Mouse (Mus musculus) CH12.LX (cell line): ENCODE results near the gene Fcgr4. TPM values are rescaled to one million over a fixed set of nuclear protein-coding genes. Genes with fewer than 3 reads are reported as not detected.
"Not testable (repeated sequence)": the region's sequence is repeated elsewhere in the genome, so short reads cannot be mapped to it uniquely, and the experiment has no call there.

ENCODE experiments used
- DNase-seq: peaks from one replicate; pipeline ENCODE4 v3.0.0-alpha.2; 2013; ENCODE audit errors: extremely low read depth
- H3K27ac ChIP-seq: 2 replicates; pipeline ENCODE4 v1.5.1; 2012; ENCODE audit warnings: low read depth, mild to moderate bottlenecking, control low read depth, moderate library complexity; ENCODE audit not compliant: insufficient read depth
- H3K27me3 ChIP-seq: replicated peaks from 2 replicates; pipeline ENCODE3; 2012; ENCODE audit warnings: inconsistent platforms
- H3K36me3 ChIP-seq, 2 experiments: replicated peaks in 1 of 2; 2 replicates each; pipeline versions ENCODE3 to v1.6.1; 2012; ENCODE audit warnings: inconsistent platforms in 1 of 2, low read length in 1 of 2, mild to moderate bottlenecking in 1 of 2, mixed read lengths in 1 of 2, moderate library complexity in 1 of 2; ENCODE audit not compliant: control insufficient read depth in 1 of 2, insufficient read depth in 1 of 2
- H3K4me1 ChIP-seq, 2 experiments: 2 replicates each; pipeline ENCODE4 v1.6.1; 2012; ENCODE audit warnings: inconsistent platforms in 1 of 2, moderate library complexity in 1 of 2; ENCODE audit not compliant: insufficient read depth in 2 of 2, control insufficient read depth in 1 of 2
- H3K4me2 ChIP-seq: 2 replicates; pipeline ENCODE4 v1.6.1; 2012; ENCODE audit warnings: low read depth, mild to moderate bottlenecking, control low read depth; ENCODE audit not compliant: poor library complexity, insufficient read depth, severe bottlenecking
- H3K4me3 ChIP-seq, 3 experiments: fragments of 150-350 bp in 1 of 3; sonication (generic) in 1 of 3; replicated peaks in 1 of 3; 2 replicates each; pipeline versions ENCODE3 to v1.5.1; 2011 to 2012; ENCODE audit warnings: low read depth in 2 of 3, low read length in 2 of 3, mild to moderate bottlenecking in 2 of 3, moderate library complexity in 2 of 3, control low read depth in 1 of 3, improper control_type of control experiment in 1 of 3, inconsistent platforms in 1 of 3, mixed read lengths in 1 of 3; ENCODE audit not compliant: poor library complexity in 1 of 3
- H3K79me2 ChIP-seq: replicated peaks from 2 replicates; pipeline ENCODE4 v1.6.1; 2012; ENCODE audit warnings: mild to moderate bottlenecking, moderate library complexity; ENCODE audit not compliant: control insufficient read depth, poor library complexity, insufficient read depth, severe bottlenecking; ENCODE audit errors: extremely low read depth
- H3K9ac ChIP-seq: 2 replicates; pipeline ENCODE4 v1.6.1; 2012; ENCODE audit warnings: low read depth, mild to moderate bottlenecking, control low read depth, moderate library complexity; ENCODE audit not compliant: insufficient read depth
- H3K9me3 ChIP-seq: replicated peaks from 2 replicates; pipeline ENCODE3; 2012; ENCODE audit warnings: low read length, inconsistent platforms, mixed read lengths
- dilution Hi-C: fragments of 300-500 bp; cut with MboI; formaldehyde crosslinking; loops from 2 replicates; pipeline ENCODE4 v1.14.3; 2020; ENCODE audit warnings: low sequenced_read_pairs; ENCODE audit not compliant: extremely low pct_unique_long_range_greater_than_20kb, extremely low pct_ligation_motif_present
- in situ Hi-C: fragments of 300-500 bp; cut with MboI; formaldehyde crosslinking; loops from 3 replicates; pipeline ENCODE4 v1.14.3; 2019; ENCODE audit warnings: low sequenced_read_pairs, low pct_ligation_motif_present, low pct_unique_long_range_greater_than_20kb, mixed read lengths
- polyA plus RNA-seq: library from polyadenylated mRNA; unstranded; fragments of >175 nt; gene quantifications from 2 replicates; pipeline ENCODE4 v1.2.1, GENCODE M21; 2012; ENCODE audit warnings: low read depth; ENCODE audit not compliant: insufficient read length
- total RNA-seq, 2 experiments: library from RNA; depleted of rRNA; stranded (reverse); fragments of 300-350 nt in 1 of 2; fragments of >200 nt in 1 of 2; gene quantifications; 2 replicates each; pipeline ENCODE4 v1.2.3; 2012 to 2014

Gene Fcgr4
- total and polyA plus RNA-seq, 3 experiments: 41.8 to 56.8 (median 52.8) TPM

DNA sequence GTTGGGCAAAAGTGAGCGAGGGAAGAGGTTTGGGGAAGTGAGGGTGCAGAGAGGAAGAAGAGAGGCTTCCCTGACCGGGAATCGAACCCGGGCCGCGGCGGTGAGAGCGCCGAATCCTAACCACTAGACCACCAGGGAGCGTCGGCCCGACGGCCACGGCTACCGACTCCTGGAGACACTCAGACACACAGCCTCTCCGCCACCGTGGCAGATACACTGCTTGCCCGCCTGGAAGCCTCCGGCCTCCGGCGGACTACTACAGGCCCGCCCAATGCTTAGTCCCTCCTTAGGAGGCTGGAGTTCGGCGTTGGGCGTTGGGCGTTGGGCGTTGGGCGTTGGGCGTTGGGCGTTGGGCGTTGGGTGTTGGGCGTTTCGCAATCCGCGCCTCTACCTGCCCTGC, 53.0 kb downstream of the Fcgr4 start:
- H3K4me1 ChIP-seq, H3K27ac ChIP-seq, dilution Hi-C loops, H3K79me2 ChIP-seq, H3K9me3 ChIP-seq, DNase-seq, in situ Hi-C loops, H3K4me2 ChIP-seq, H3K36me3 ChIP-seq, H3K9ac ChIP-seq, H3K27me3 ChIP-seq, H3K4me3 ChIP-seq: not testable (repeated sequence)

- H3K9me3 ChIP-seq, H3K4me2 ChIP-seq, in situ Hi-C loops, H3K4me1 ChIP-seq, H3K27me3 ChIP-seq, H3K27ac ChIP-seq, H3K36me3 ChIP-seq, dilution Hi-C loops, H3K9ac ChIP-seq, H3K4me3 ChIP-seq, H3K79me2 ChIP-seq, DNase-seq: not testable (repeated sequence)
These were observed 53.5 kb downstream of the Fcgr4 start for GRCm38 (mm10) chr1:171072217-171072616.

DNA sequence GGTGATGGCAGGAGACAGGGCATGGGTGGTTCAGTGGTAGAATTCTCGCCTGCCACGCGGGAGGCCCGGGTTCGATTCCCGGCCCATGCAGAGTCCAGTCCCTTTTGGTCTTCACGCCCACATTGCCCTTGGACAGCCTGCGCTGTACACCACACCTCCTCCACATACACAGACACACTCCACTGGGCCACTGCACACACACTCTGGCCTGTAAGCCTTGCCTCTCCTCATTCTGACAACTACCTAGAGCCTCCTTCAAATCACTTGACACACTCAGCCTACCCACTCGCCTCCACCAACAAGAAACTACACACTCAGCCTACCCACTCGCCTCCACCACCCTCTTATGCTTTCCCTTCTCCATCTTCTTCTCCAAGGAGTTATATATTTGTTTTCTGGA, 55.6 kb downstream of the Fcgr4 start:
- H3K9me3 ChIP-seq, H3K9ac ChIP-seq, H3K4me1 ChIP-seq, H3K4me2 ChIP-seq, in situ Hi-C loops, H3K27ac ChIP-seq, dilution Hi-C loops, H3K27me3 ChIP-seq, H3K79me2 ChIP-seq, H3K4me3 ChIP-seq, H3K36me3 ChIP-seq, DNase-seq: not testable (repeated sequence)

- H3K79me2 ChIP-seq, DNase-seq, H3K4me2 ChIP-seq, H3K9me3 ChIP-seq, H3K4me1 ChIP-seq, H3K9ac ChIP-seq, dilution Hi-C loops, H3K27ac ChIP-seq, H3K27me3 ChIP-seq, H3K4me3 ChIP-seq, H3K36me3 ChIP-seq, in situ Hi-C loops: not testable (repeated sequence)
These were observed 57.5 kb downstream of the Fcgr4 start for GRCm38 (mm10) chr1:171076176-171076575.

DNA sequence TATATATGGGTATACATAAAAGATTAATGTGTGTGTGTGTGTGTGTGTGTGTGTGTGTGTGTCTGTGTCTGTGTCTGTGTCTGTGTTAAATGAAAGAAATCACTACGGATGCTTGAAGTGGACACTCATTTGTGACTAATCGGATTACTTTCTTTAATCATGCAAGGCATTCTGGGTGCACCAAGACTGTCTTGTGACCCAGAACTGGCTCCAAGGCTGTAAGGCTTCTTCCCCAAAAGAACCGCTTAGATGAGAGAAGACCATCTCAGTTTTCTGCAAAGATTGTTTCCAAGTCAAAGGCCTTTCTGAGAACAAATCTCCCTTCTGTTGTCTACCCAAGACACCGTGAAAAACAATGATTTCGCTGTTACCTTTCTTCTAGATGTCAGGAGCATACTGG, 58.5 kb downstream of the Fcgr4 start:
- H3K27me3 ChIP-seq, in situ Hi-C loops, H3K4me1 ChIP-seq, H3K79me2 ChIP-seq, DNase-seq, H3K27ac ChIP-seq, H3K4me2 ChIP-seq, H3K4me3 ChIP-seq, dilution Hi-C loops, H3K9ac ChIP-seq, H3K9me3 ChIP-seq, H3K36me3 ChIP-seq: not testable (repeated sequence)

DNA sequence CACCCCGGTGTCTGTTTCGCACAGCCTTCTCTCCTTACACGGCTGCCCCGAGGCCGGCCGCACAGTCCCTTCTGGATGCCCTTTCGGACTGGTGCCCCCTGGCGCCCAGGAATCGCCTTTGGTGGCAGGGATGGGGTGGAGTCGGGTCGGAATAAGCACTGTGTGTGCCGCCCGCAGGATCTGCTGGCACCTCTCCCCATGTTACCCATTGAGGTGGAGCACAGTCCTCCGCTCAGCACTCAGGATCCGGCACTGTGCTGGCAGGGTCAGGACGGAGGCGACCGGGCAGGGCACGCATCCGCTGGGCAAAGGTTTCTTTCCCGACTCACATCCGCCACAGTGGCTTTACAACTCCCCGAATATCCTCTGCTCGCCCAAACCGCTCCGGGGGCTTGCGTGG, 59.2 kb downstream of the Fcgr4 start:
- H3K4me2 ChIP-seq: not testable (repeated sequence)

More for the DNA sequence above, 59.2 kb downstream of the Fcgr4 start:
- in situ Hi-C loops, H3K36me3 ChIP-seq, H3K4me1 ChIP-seq, dilution Hi-C loops, H3K79me2 ChIP-seq, H3K27ac ChIP-seq, H3K4me3 ChIP-seq, H3K9me3 ChIP-seq, H3K9ac ChIP-seq, DNase-seq, H3K27me3 ChIP-seq: not testable (repeated sequence)
